Mouse (Mus musculus): ENCODE results near the gene Stk32c. TPM values are rescaled to one million over a fixed set of nuclear protein-coding genes. Genes with fewer than 3 reads are reported as not detected.

Gene Stk32c
- total RNA-seq, 1 experiment = 0.89 TPM

DNA sequence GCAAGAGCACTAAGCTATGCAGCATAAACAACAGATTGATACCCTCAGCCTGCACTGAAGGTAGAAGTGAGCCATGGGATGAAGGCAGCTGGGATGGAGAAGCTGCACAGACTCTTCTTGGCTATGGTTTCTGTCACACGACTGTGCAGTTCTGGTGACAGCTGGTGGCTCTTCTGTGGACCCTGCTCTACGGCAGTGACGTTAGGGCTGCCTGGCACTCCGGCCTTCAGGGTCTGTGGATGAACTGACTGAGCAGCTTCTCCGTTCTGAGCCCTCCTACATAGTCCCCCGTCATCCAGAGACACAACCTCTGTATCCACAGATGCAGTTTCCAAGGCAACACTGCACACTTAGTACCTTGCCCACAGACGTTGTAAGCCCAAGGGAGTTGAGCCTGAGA, 86.6 kb downstream of the Stk32c start:
- no peak for TF ChIP-seq ZC3H11A (IDR thresholded peaks at IDR 0.05; ENCODE audit: borderline replicate concordance, low read depth, low read length)
- no peak overlapping the region for H3K4me3 ChIP-seq (ENCODE audit: insufficient read depth in 1 of 2, low read depth in 1 of 2, low read length in 2 of 2, poor library complexity in 1 of 2, severe bottlenecking in 1 of 2)
- no peak overlapping the region for H3K27ac ChIP-seq (ENCODE audit: insufficient read depth, low read depth, low read length, poor library complexity, severe bottlenecking)
- DNase-seq (ENCODE audit: low read depth, low spot score) = no peak
- in situ Hi-C loops (cut with MboI; ENCODE audit: low sequenced_read_pairs in 2 of 2, unreplicated experiment in 2 of 2) = no loop called here
- H3K36me3 ChIP-seq (ENCODE audit: control insufficient read depth, insufficient read depth, low read length, poor library complexity, severe bottlenecking) = no peaks in the 10 kb centered on the region
- H3K9ac ChIP-seq (ENCODE audit: insufficient read depth, low read depth, low read length, poor library complexity, severe bottlenecking) = no peak overlapping the region
- H3K9me3 ChIP-seq (ENCODE audit: control insufficient read depth, insufficient read depth, low read depth, low read length) = no peaks in the 10 kb centered on the region
- no peaks in the 10 kb centered on the region for H3K4me1 ChIP-seq (ENCODE audit: control insufficient read depth in 2 of 2, insufficient read depth in 2 of 2, low read length in 2 of 2, poor library complexity in 1 of 2)

- H3K4me3 ChIP-seq (ENCODE audit: insufficient read depth in 1 of 2, low read depth in 1 of 2, low read length in 2 of 2, poor library complexity in 1 of 2, severe bottlenecking in 1 of 2) = no peak overlapping the region
- no peaks in the 10 kb centered on the region for H3K4me1 ChIP-seq (ENCODE audit: control insufficient read depth in 2 of 2, insufficient read depth in 2 of 2, low read length in 2 of 2, poor library complexity in 1 of 2)
- H3K9me3 ChIP-seq (ENCODE audit: control insufficient read depth, insufficient read depth, low read depth, low read length) = no peaks in the 10 kb centered on the region
- TF ChIP-seq ZC3H11A (IDR thresholded peaks at IDR 0.05; ENCODE audit: borderline replicate concordance, low read depth, low read length) = no peak
- TF ChIP-seq HCFC1 (IDR thresholded peaks at IDR 0.05; ENCODE audit: borderline replicate concordance, insufficient read depth, low read length) = no peak
- no peak for TF ChIP-seq ZNF384 (IDR thresholded peaks at IDR 0.05; ENCODE audit: low read depth, low read length)
- no peak for TF ChIP-seq MAFK (IDR thresholded peaks at IDR 0.05; ENCODE audit: insufficient read depth, low read depth, low read length)
- no peak for TF ChIP-seq CHD2 (IDR thresholded peaks at IDR 0.05; ENCODE audit: low read depth, low read length)
- H3K27ac ChIP-seq (ENCODE audit: insufficient read depth, low read depth, low read length, poor library complexity, severe bottlenecking) = no peak overlapping the region
- no peak overlapping the region for H3K9ac ChIP-seq (ENCODE audit: insufficient read depth, low read depth, low read length, poor library complexity, severe bottlenecking)
- H3K36me3 ChIP-seq (ENCODE audit: control insufficient read depth, insufficient read depth, low read length, poor library complexity, severe bottlenecking) = no peaks in the 10 kb centered on the region
- DNase-seq (ENCODE audit: low read depth, low spot score) = no peak
- in situ Hi-C loops (cut with MboI; ENCODE audit: low sequenced_read_pairs in 2 of 2, unreplicated experiment in 2 of 2) = no loop called here
Observed at GRCm38 (mm10) chr7:139125881-139126280, 87.2 kb downstream of the Stk32c start.

- no peak overlapping the region for H3K27ac ChIP-seq (ENCODE audit: insufficient read depth, low read depth, low read length, poor library complexity, severe bottlenecking)
- in situ Hi-C loops (cut with MboI; ENCODE audit: low sequenced_read_pairs in 2 of 2, unreplicated experiment in 2 of 2) = loop anchor here in 1 of 2 experiments (10.0 kb wide), 1 partner anchor 75 kb away; no protein-coding TSS in a partner anchor
- no peaks in the 10 kb centered on the region for H3K36me3 ChIP-seq (ENCODE audit: control insufficient read depth, insufficient read depth, low read length, poor library complexity, severe bottlenecking)
- no peak overlapping the region for H3K9ac ChIP-seq (ENCODE audit: insufficient read depth, low read depth, low read length, poor library complexity, severe bottlenecking)
- H3K9me3 ChIP-seq (ENCODE audit: control insufficient read depth, insufficient read depth, low read depth, low read length) = no peaks in the 10 kb centered on the region
- DNase-seq (ENCODE audit: low read depth, low spot score) = no peak
- TF ChIP-seq CHD2 (IDR thresholded peaks at IDR 0.05; ENCODE audit: low read depth, low read length) (no peak), ZC3H11A (IDR thresholded peaks at IDR 0.05; ENCODE audit: borderline replicate concordance, low read depth, low read length) (no peak), HCFC1 (IDR thresholded peaks at IDR 0.05; ENCODE audit: borderline replicate concordance, insufficient read depth, low read length) (no peak), ZNF384 (IDR thresholded peaks at IDR 0.05; ENCODE audit: low read depth, low read length) (no peak), MAFK (IDR thresholded peaks at IDR 0.05; ENCODE audit: insufficient read depth, low read depth, low read length) (no peak)
- H3K4me1 ChIP-seq (ENCODE audit: control insufficient read depth in 2 of 2, insufficient read depth in 2 of 2, low read length in 2 of 2, poor library complexity in 1 of 2) = no peaks in the 10 kb centered on the region
- H3K4me3 ChIP-seq (ENCODE audit: insufficient read depth in 1 of 2, low read depth in 1 of 2, low read length in 2 of 2, poor library complexity in 1 of 2, severe bottlenecking in 1 of 2) = no peak overlapping the region
Observed at GRCm38 (mm10) chr7:139119775-139120153, 93.3 kb downstream of the Stk32c start.

GRCm38 (mm10) chr7:139119152-139119774, 93.8 kb downstream of the Stk32c start:
- Histone ChIP-seq H3K36me3 (ENCODE audit: control insufficient read depth, insufficient read depth, low read length, poor library complexity, severe bottlenecking) (no peaks in the 10 kb centered on the region), H3K27ac (ENCODE audit: insufficient read depth, low read depth, low read length, poor library complexity, severe bottlenecking) (no peak overlapping the region), H3K4me3 (ENCODE audit: insufficient read depth in 1 of 2, low read depth in 1 of 2, low read length in 2 of 2, poor library complexity in 1 of 2, severe bottlenecking in 1 of 2) (no peak overlapping the region), H3K9me3 (ENCODE audit: control insufficient read depth, insufficient read depth, low read depth, low read length) (no peaks in the 10 kb centered on the region), H3K4me1 (ENCODE audit: control insufficient read depth in 2 of 2, insufficient read depth in 2 of 2, low read length in 2 of 2, poor library complexity in 1 of 2) (no peaks in the 10 kb centered on the region), H3K9ac (ENCODE audit: insufficient read depth, low read depth, low read length, poor library complexity, severe bottlenecking) (no peak overlapping the region)
- in situ Hi-C loops (cut with MboI; ENCODE audit: low sequenced_read_pairs in 2 of 2, unreplicated experiment in 2 of 2) = loop anchor here in 1 of 2 experiments (10.0 kb wide), 1 partner anchor 76 kb away; no protein-coding TSS in a partner anchor
- DNase-seq (ENCODE audit: low read depth, low spot score) = peak; percentile 54
- TF ChIP-seq HCFC1 (IDR thresholded peaks at IDR 0.05; ENCODE audit: borderline replicate concordance, insufficient read depth, low read length) = no peak
- TF ChIP-seq ZC3H11A (IDR thresholded peaks at IDR 0.05; ENCODE audit: borderline replicate concordance, low read depth, low read length) = peak; percentile 89; the same call in 1 of the 2 replicates
- no peak for TF ChIP-seq CHD2 (IDR thresholded peaks at IDR 0.05; ENCODE audit: low read depth, low read length)

All from ES-E14 (cell line).